Mouse (Mus musculus): ENCODE measurements around the gene Srsf7.

DNA sequence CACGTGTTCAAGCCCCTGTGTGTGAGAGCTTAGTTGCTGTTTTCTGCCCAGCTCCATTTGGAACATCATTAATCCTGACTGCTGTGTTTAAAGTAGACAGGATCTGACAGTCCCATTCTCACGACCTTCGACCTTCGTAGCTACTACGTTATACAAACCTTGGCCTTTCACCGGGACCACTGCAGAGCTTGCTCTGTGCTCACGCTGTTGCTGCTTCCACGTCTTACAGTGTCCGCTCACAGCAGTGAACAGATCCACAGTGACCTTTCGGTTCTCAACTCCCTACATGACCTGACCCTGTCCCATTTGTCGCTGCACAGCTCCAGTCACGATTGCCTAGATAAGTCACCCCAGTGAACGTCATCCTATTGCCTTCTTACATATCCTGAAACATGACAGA is 36.0 kb upstream of the Srsf7 start:
- TF ChIP-seq CTCF (IDR thresholded peaks at IDR 0.05; ENCODE audit: extremely low read depth, insufficient read depth, insufficient read length, insufficient replicate concordance), result no peak
- TF ChIP-seq POLR2A (IDR thresholded peaks at IDR 0.05; ENCODE audit: low read depth, low read length), result no peak

Data from spleen, adult 2 months (tissue).